Mouse (Mus musculus): ENCODE results near the gene Ryr2. TPM values are rescaled to one million over a fixed set of nuclear protein-coding genes. Genes with fewer than 3 reads are reported as not detected.

Ryr2 gene
- total and polyA plus RNA-seq, 3 experiments, result 127 to 1,020 (median 877) TPM

- TF ChIP-seq CTCF (IDR thresholded peaks at IDR 0.05) (no peak), EP300 (IDR thresholded peaks at IDR 0.05; ENCODE audit: insufficient read depth, low read depth, low read length) (no peak), POLR2A (IDR thresholded peaks at IDR 0.05; ENCODE audit: insufficient read depth, low read depth, low read length) (no peak)
- Histone ChIP-seq H3K79me2 (replicated peaks; ENCODE audit: control insufficient read depth, insufficient read depth, low read length) (no peaks in the 10 kb centered on the region), H3K27me3 (ENCODE audit: control insufficient read depth, insufficient read depth, low read length) (no peaks in the 10 kb centered on the region), H3K4me1 (ENCODE audit: control insufficient read depth, insufficient read depth, low read length) (no peaks in the 10 kb centered on the region), H3K27ac (no peak overlapping the region), H3K4me3 (no peak overlapping the region), H3K36me3 (ENCODE audit: control insufficient read depth, insufficient read depth, low read length) (peaks cover 2% of the 10 kb centered on the region), H3K9ac (ENCODE audit: low read depth, low read length) (no peak overlapping the region)
- WGBS, result 82% methylated on average over 4 of the region's 4 CpGs
- intact Hi-C loops (cut with DNase I), result no loop called here
- DNase-seq, result no peak
These were observed 424.9 kb downstream of the Ryr2 start for GRCm38 (mm10) chr13:11681802-11682201.

- Histone ChIP-seq H3K4me1 (ENCODE audit: control insufficient read depth, insufficient read depth, low read length) (no peaks in the 10 kb centered on the region), H3K4me3 (no peak overlapping the region), H3K9ac (ENCODE audit: low read depth, low read length) (no peak overlapping the region), H3K36me3 (ENCODE audit: control insufficient read depth, insufficient read depth, low read length) (peaks cover 7% of the 10 kb centered on the region), H3K79me2 (replicated peaks; ENCODE audit: control insufficient read depth, insufficient read depth, low read length) (no peaks in the 10 kb centered on the region), H3K27ac (no peak overlapping the region), H3K27me3 (ENCODE audit: control insufficient read depth, insufficient read depth, low read length) (no peaks in the 10 kb centered on the region)
- intact Hi-C loops (cut with DNase I), result no loop called here
- DNase-seq, result no peak
- no peak for TF ChIP-seq EP300 (IDR thresholded peaks at IDR 0.05; ENCODE audit: insufficient read depth, low read depth, low read length)
- TF ChIP-seq POLR2A (IDR thresholded peaks at IDR 0.05; ENCODE audit: insufficient read depth, low read depth, low read length), result no peak
- no peak for TF ChIP-seq CTCF (IDR thresholded peaks at IDR 0.05)
These were observed 443.9 kb downstream of the Ryr2 start for GRCm38 (mm10) chr13:11662815-11663214.

- Histone ChIP-seq H3K4me1 (ENCODE audit: control insufficient read depth, insufficient read depth, low read length) (no peaks in the 10 kb centered on the region), H3K9ac (ENCODE audit: low read depth, low read length) (no peak overlapping the region), H3K27ac (no peak overlapping the region), H3K79me2 (replicated peaks; ENCODE audit: control insufficient read depth, insufficient read depth, low read length) (no peaks in the 10 kb centered on the region), H3K27me3 (ENCODE audit: control insufficient read depth, insufficient read depth, low read length) (no peaks in the 10 kb centered on the region), H3K36me3 (ENCODE audit: control insufficient read depth, insufficient read depth, low read length) (no peaks in the 10 kb centered on the region; the same call in 1 of the 2 replicates), H3K4me3 (no peak overlapping the region)
- DNase-seq, result no peak
- no peak for TF ChIP-seq EP300 (IDR thresholded peaks at IDR 0.05; ENCODE audit: insufficient read depth, low read depth, low read length)
- TF ChIP-seq CTCF (IDR thresholded peaks at IDR 0.05), result no peak
- no peak for TF ChIP-seq POLR2A (IDR thresholded peaks at IDR 0.05; ENCODE audit: insufficient read depth, low read depth, low read length)
- intact Hi-C loops (cut with DNase I), result no loop called here
- 82% methylated on average over 1 of the region's 1 CpGs for WGBS
These were observed 461.9 kb downstream of the Ryr2 start for GRCm38 (mm10) chr13:11644846-11645245.

GRCm38 (mm10) chr13:11636383-11636782, 470.4 kb downstream of the Ryr2 start:
- intact Hi-C loops (cut with DNase I), result no loop called here
- TF ChIP-seq CTCF (IDR thresholded peaks at IDR 0.05) (no peak), EP300 (IDR thresholded peaks at IDR 0.05; ENCODE audit: insufficient read depth, low read depth, low read length) (no peak), POLR2A (IDR thresholded peaks at IDR 0.05; ENCODE audit: insufficient read depth, low read depth, low read length) (no peak)
- no peak for DNase-seq
- Histone ChIP-seq H3K36me3 (ENCODE audit: control insufficient read depth, insufficient read depth, low read length) (peaks cover 6% of the 10 kb centered on the region), H3K4me3 (no peak overlapping the region), H3K27me3 (ENCODE audit: control insufficient read depth, insufficient read depth, low read length) (no peaks in the 10 kb centered on the region), H3K4me1 (ENCODE audit: control insufficient read depth, insufficient read depth, low read length) (no peaks in the 10 kb centered on the region), H3K27ac (no peak overlapping the region), H3K79me2 (replicated peaks; ENCODE audit: control insufficient read depth, insufficient read depth, low read length) (no peaks in the 10 kb centered on the region), H3K9ac (ENCODE audit: low read depth, low read length) (no peak overlapping the region)
- WGBS, result 73% methylated on average over 5 of the region's 5 CpGs

- 78% methylated on average over 7 of the region's 7 CpGs for WGBS
These were observed 482.2 kb downstream of the Ryr2 start for GRCm38 (mm10) chr13:11624513-11624912.

GRCm38 (mm10) chr13:11595431-11595830, 511.3 kb downstream of the Ryr2 start:
- Histone ChIP-seq H3K27me3 (ENCODE audit: control insufficient read depth, insufficient read depth, low read length) (no peaks in the 10 kb centered on the region), H3K4me3 (no peak overlapping the region), H3K9ac (ENCODE audit: low read depth, low read length) (no peak overlapping the region), H3K4me1 (ENCODE audit: control insufficient read depth, insufficient read depth, low read length) (no peaks in the 10 kb centered on the region), H3K79me2 (replicated peaks; ENCODE audit: control insufficient read depth, insufficient read depth, low read length) (no peaks in the 10 kb centered on the region), H3K27ac (no peak overlapping the region), H3K36me3 (ENCODE audit: control insufficient read depth, insufficient read depth, low read length) (peaks cover 18% of the 10 kb centered on the region)
- peak in 1 of 2 experiments; percentile 55 for DNase-seq
- 62% methylated on average over 9 of the region's 9 CpGs for WGBS
- intact Hi-C loops (cut with DNase I), result no loop called here
- TF ChIP-seq EP300 (IDR thresholded peaks at IDR 0.05; ENCODE audit: insufficient read depth, low read depth, low read length) (peak; percentile 92), CTCF (IDR thresholded peaks at IDR 0.05) (no peak)

More at GRCm38 (mm10) chr13:11624513-11624912, 482.2 kb downstream of the Ryr2 start:
- no peak overlapping the region for H3K9ac ChIP-seq (ENCODE audit: low read depth, low read length)
- no peak for DNase-seq
- H3K79me2 ChIP-seq (replicated peaks; ENCODE audit: control insufficient read depth, insufficient read depth, low read length), result no peaks in the 10 kb centered on the region
- H3K27me3 ChIP-seq (ENCODE audit: control insufficient read depth, insufficient read depth, low read length), result no peaks in the 10 kb centered on the region
- no peak overlapping the region for H3K4me3 ChIP-seq
- no peaks in the 10 kb centered on the region for H3K36me3 ChIP-seq (ENCODE audit: control insufficient read depth, insufficient read depth, low read length)
- TF ChIP-seq EP300 (IDR thresholded peaks at IDR 0.05; ENCODE audit: insufficient read depth, low read depth, low read length) (no peak), POLR2A (IDR thresholded peaks at IDR 0.05; ENCODE audit: insufficient read depth, low read depth, low read length) (no peak), CTCF (IDR thresholded peaks at IDR 0.05) (no peak)
- intact Hi-C loops (cut with DNase I), result no loop called here
- H3K27ac ChIP-seq, result no peak overlapping the region
- no peaks in the 10 kb centered on the region for H3K4me1 ChIP-seq (ENCODE audit: control insufficient read depth, insufficient read depth, low read length)
